Mouse (Mus musculus) layer of hippocampus, adult 9-11 months (tissue): ENCODE data around the gene Cpsf4.
A peak's percentile ranks its signal among the peaks of the same experiment; 100 is the strongest.
"Not testable (repeated sequence)": the region's sequence is repeated elsewhere in the genome, so short reads cannot be mapped to it uniquely, and the experiment has no call there.

ENCODE experiments used
- DNase-seq: peaks from one replicate; pipeline ENCODE4 v3.0.0; 2022

The Cpsf4 gene

DNA sequence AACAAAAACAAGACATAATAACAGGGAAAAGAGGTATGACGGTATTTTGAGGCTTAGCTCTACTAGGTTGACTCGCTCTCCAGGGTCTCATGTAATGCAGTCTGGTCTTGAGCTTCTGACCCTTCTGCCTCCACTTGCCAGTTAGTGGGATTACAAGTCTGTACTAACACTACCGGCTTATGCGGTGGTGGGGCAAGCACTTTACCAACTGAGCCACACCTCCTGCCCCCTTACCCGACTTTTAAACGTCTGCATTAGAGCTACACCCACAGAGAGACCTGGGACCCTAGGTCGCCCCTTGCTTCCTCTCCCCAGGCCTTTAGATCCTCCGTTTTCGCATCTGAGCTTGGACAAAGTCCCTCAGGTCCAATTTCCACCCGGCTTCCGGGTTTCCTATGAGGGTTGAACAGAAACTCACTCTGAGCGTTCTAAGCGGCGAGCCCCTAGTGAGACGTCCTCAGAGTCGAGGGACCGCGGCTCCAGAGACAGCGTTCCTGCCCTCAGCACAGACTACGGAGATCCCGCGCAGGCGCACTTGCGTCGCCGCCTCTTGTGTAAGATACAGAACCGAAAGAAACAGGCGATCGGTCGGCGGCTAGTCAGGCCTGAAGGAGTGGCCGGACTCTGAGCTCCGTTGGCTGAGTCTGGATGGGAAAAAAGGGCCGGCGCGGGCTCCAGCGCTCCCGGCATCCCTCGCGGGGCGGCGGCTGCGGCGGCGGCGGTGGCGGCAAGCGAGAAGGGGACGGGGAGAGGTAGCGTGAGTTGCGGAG, at the start of gene Cpsf4, which contains the start of gene Ptcd1:
TSS of gene Cpsf4 (plus strand) at position 678 of the 770 bp plus-strand sequence.
TSS of gene Ptcd1 (minus strand) at position 573 of the 770 bp plus-strand sequence.
- DNase-seq = peak; percentile 99

DNA sequence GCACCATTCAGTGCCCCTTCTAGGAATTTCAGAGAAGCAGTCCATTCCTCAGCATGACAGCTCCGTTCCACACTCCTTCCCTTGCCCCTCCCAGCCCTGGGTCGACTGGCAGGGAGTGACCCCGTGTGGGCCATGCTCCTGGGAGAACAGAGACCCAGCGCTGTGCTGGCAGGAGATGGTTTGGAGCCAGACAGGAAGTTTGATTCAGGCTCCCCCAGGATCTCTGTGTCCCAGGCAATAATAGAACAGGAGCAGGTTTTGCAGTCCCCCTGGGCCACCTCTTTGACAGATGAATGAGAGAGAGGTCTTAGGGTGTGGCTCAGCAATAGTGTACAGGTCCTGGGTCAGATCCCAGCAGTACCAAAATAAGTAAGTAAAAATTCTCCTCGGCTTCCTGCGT, 49.0 kb upstream of the Cpsf4 start:
- DNase-seq = no peak

DNA sequence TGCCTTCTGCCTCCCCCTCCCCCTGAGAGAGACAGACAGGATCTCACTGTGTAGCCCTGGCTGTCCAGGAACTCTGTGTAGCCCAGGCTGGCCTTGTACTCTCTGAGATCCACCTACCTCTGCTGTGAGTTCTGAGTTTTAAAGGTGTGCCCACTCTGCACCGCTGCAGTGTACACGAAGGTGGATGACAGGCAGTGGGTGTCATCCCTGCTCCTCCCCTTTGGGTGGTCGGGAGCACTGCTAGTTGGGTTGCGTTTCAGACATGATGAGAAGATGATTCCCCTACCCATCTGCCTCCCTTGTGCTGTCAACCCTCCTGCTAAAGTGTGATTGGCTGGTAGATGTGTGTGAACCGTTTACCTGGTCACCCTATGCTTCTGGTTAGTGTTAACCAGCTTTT, 48.6 kb upstream of the Cpsf4 start:
- no peak for DNase-seq

DNA sequence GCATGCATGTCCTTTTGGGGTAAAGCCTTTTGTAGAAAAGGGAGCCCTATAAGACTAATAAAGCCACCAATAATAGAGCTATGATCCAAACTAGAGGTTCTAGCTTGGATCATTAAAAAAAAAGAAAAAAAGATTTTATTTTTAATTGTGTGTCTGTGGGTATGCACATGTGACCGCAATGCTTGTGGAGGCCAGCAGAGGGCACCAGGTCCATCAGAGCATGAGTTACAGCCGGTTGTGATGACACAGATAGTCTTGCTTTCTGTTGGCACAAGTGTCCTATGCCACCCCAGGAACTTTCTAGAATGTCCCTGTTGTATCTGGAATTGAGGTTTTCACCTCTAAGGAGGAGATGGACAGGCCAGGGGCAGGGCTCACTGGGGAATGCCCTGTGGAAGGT, 47.6 kb upstream of the Cpsf4 start:
- DNase-seq = no peak

DNA sequence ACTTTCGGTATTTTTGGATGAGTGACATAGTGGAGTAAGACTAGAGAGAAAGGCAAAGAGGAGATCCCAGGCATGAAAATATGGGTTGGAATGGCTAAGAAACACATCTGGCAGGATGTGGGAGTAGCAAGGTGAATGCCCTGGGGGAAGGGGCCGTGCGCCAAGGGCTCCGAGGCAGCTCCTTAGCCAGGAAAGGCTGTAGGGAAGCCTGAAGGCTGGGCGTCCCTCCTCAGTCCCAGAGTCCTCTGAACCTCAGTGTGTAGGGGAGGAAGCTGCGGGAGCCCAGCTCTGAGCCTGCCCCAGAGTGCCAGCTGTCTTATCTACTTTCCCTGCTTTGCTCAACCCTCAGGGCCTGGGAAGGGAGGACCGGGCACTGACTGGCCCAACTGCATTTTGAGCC, 46.1 kb upstream of the Cpsf4 start:
- no peak for DNase-seq

DNA sequence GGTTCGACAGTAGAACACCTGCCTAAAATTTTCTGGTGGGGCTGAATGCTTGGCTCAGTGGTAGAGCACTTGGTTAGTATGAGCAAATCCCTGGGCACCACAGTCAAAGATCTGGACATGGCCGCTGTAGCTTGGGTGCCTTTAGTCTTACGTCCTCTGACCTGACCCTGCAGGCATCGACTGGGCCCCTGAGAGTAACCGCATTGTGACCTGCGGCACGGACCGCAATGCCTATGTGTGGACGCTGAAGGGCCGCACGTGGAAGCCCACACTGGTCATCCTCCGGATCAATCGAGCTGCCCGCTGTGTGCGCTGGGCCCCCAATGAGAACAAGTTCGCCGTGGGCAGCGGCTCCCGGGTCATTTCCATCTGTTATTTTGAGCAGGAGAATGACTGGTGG, 43.6 kb upstream of the Cpsf4 start:
- no peak for DNase-seq

DNA sequence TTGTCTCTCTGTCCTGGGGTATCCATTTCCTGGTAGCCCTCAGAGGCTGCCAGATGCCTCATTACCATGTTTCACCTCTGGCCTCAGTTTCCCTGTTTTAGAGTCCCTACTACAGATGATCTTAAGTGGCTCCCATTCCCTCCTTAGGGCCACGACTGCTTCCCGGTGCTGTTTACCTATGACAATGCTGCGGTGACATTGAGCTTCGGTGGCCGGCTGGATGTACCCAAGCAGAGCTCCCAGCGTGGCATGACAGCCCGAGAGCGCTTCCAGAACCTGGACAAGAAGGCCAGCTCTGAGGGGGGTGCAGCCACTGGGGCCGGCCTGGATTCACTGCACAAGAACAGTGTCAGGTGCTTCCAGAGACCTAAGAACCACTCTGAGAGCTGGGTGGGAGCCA, 40.4 kb upstream of the Cpsf4 start:
- no peak for DNase-seq

DNA sequence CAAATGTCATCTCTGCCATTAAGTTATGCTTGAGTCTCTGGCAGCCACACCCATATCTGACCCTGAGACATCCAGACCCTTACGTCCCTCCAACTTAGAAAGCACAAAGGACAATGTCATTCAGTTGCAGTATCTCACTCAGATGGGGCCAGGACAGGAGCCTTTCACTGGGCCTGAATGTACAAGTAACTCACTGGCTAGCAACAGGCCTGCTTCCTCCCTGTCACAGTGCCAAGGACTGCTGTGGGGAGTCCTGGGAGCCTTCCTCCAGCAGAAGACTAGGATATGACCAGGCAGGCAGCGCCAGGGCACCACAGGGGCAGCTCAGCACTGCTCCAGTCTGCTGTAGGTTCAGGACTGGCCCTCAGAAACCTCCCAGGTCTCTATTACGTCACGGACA, 37.9 kb upstream of the Cpsf4 start:
- no peak for DNase-seq

DNA sequence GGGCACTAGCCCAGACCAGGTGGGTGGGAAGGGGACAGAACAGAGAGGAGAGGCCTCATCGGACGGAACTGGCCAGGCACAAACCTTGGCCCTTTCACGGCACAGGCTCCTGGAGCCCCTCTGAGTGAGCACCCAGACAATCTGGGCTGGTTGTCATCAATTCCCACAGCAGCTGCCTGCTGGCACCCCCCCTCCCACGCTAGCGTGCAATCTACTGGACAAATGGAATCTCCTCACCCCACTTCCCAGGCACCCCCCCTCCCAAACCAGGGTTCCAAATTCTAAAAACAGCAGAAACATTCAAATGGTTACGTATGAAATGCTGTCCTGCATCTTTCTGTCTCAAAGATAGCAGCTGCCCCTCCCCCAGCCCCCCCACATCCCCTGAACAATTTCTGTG, 37.2 kb upstream of the Cpsf4 start:
- DNase-seq = not testable (repeated sequence)

DNA sequence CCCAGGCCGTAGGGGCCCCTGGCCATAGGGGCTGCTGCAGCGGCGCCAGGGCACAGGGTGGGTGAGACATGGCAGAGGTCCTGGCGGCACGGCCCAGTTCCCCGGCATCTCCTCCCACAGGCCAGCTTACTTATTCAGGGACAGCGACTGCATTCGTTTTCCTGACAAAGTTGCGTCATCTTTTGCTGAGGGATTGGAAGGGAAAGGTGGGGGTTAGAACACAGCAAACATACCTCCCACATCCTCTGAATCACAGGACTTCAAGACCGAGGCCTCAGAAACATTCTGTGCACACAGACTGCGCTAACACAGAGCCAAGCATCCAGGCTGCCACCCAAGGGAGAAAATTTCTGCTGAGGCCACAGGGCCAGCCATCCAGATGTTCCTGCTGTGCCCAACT, 36.8 kb upstream of the Cpsf4 start:
- DNase-seq = peak; percentile 84

DNA sequence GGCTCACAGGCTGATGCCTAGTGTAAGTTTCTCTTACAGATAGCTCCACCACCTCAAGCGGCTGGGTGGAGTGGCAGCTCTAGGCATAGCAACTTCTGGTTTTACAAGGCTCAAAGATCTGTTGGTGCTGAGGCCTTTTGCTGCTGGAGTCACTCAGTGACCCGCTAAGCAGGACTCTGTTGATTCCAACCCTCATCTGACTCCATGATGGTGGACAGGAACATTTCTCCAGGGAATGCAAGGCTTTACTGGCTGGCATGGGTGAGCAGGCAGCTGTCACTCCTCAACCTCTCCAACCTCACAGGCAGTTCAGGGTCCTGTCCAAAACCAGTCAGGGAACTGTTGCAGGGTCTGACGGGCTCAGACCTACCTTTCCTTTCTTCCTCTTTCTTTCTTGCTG, 36.0 kb upstream of the Cpsf4 start:
- no peak for DNase-seq

DNA sequence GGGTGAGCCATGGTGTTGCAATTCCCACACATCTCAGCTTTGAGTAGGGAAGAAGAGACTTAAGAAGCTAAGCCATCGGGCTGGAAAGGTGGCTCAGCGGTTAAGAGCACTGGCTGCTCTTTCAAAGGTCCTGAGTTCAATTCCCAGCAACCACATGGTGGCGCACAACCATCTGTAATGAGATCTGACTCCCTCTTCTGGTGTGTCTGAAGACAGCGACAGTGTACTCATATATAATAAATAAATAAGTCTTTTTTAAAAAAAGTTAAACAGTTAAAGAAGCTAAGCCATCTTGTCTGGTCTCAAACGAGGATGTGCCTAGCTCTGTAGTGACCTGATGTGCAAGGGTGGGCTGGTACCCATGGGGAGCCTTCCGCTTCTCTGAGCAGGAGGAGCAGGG, 33.7 kb upstream of the Cpsf4 start:
- not testable (repeated sequence) for DNase-seq

DNA sequence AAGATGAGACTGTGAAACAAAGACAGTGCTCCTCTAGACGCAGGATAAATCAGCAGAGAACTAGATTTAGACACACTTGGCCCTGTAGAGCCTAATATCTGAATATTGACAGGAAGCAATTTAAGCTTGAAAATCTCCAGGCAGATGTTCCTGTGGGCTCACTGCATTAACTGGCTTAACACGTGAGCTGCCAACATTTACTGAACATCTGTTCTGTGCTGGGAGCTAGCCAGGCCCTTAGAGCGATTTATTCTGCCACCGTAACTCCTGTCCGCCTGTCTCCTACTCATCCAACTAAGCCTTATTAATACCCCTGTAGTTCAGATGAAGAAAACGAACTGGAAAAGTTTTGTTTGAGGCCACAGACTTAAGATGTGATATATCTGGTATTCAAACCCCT, 28.2 kb upstream of the Cpsf4 start:
- DNase-seq = no peak

DNA sequence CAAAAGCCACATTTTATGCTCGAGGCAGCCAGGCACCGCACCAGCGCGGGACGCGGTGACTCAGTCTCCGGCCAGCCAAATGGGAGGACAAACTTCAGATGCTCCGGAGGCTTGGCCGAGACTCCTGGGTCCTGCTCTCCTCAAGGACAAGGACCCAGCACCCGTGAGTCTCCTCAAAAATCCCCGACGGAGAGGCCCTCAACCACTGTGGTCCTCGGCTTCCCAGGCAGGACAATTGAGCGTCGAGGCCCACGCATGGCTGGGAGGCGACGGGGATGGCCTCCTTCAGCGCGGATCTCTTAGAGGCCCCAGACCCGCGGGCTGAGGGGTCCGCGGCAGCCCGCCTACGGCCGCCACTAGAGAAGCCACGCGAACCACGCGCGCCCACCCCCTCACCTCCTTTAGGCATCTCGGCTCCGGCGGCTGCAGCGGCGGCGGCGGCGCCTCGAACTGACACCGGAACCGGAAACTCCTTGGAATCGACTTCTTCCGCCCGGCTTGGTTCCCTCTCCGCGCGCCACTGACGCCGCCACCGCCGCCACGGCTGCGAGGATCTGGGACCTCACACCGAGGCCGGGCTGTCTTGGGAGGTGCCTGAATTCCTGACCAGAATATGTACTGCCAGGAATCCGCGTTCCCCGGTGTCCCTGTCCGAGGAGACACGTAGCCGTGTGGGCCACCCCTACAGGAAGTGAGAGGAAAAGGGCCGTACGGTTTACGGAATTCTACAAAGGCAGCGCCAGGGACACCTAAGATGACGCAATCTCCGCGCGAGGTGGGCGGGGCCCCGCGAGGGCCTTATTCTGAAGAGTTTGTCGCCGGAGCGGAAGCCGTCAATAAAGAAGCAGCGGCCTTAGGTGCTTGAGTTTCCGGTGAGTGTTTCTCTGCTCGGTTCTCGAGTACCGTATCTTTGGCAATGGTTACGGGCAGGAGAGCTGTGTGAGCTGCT, 27.2 kb upstream of the Cpsf4 start, which contains the start of the genes Pdap1 and Bud31:
TSS of gene Pdap1 (minus strand) at position 668 of the 949 bp plus-strand sequence.
TSS of gene Bud31 (plus strand) at position 792 of the 949 bp plus-strand sequence.
- DNase-seq = peak; percentile 93

DNA sequence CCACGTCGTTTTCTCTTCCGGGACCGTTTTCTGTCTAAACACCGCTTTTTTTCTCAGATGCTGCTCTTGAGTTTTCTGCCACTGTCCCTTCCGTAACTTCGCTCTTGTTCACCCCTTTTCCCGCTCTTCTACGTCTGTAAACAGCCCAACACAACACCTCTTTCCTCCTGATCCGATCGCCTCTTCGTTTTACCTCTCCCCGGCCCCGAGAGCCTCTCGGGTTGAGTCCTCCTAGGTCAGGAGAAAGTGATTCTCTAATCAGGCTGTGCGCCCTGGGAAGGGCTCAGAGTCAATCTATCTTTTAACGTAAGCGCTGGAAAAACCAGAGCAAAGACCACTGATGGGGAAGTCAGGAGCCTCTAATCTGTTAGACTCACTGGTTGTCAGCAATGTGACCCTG, 26.4 kb upstream of the Cpsf4 start:
- no peak for DNase-seq

DNA sequence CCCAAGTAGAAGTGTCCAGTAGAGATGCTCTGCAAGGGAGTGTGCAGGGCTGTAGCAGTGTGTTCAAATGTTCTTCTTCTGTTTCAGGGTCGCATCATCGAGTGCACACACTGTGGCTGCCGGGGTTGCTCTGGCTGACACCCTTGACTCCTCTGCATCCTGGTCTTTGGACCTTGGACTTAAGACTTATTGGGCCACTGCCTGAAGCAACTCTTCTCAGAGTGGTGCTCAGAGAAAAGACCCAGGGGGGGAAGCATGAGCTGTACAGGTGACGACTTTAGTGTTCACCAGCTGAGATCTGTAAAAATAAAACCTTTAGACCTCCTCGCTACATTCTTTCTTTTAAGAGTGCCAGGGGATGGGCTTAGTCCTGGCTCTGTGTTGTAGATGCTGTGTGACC, 19.3 kb upstream of the Cpsf4 start:
- no peak for DNase-seq

DNA sequence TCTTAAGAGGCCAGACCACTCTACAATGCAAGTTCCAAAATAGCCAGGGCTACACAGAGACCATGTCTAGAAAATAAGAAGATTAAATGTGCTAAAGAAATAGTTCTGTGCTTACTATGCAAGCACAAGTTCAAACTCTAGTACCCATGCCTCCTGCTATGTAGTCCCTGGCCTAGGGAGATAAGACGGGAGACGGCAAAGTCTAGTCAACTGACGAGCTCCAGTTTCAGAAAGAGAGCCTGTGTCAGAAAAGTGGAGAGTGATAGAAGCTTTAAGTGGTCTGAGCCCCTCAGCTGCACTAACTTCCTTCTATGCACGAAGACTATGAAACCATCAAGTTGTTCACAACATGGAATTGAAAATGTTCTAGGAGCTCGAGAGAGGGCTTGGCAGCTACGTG, 17.7 kb upstream of the Cpsf4 start:
- no peak for DNase-seq

DNA sequence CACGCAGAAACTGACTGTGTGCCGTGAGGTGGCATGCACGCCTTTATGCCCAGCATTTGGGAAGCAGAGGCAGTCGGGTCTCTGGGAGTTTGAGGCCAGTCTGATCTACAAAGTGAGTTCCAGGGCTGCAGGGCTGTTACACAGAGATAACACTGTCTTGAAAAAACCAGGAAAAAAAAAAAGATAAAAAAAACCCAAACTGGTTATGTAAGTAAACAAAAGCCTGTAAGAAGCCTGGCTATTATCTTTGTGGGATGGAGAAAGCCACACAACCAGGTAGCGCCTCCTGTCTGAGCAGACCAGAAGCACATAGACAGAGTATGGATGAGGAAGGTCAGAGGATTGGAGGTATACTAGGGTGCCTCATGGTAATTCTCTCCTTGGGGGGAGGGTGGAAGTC, 14.3 kb upstream of the Cpsf4 start:
- DNase-seq = no peak

DNA sequence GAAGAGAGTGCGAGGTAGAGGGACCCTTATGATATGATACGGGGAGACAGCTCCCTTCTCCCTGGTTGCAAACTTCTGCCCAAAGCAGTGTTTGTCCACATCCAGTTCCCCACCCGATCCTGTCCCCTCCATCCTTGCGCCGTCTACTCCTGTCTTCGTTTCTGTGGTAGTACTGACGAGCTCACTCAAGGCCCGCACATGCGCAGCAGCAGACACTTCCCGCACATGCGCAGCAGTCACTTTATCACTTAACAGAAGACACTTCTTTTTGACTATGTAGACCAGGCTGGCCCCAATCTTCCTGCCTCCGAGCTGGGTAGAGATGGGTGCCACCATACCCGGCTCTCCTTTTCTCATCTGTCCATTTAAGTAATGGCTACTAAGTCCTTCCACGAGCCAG, 5.7 kb upstream of the Cpsf4 start:
- no peak for DNase-seq

DNA sequence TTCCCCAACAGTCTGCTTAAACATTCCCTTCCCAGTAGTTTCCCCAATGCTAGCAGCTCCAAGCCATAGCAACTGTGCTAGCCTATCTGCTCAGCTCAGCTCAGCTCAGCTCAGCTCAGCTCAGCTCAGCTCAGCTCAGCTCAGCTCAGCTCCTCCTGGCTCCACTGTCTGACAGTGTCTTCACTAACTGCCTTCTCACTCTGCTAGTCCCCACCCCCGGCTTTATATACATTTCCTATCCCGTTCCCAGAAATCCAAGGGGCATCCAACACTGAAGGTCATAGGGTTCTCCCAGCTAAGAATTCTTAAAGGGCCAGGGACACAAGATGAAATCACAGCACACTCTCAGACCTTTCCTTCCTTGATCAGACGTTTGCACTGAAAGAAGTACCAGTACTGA, 2.3 kb upstream of the Cpsf4 start:
- DNase-seq = no peak

DNA sequence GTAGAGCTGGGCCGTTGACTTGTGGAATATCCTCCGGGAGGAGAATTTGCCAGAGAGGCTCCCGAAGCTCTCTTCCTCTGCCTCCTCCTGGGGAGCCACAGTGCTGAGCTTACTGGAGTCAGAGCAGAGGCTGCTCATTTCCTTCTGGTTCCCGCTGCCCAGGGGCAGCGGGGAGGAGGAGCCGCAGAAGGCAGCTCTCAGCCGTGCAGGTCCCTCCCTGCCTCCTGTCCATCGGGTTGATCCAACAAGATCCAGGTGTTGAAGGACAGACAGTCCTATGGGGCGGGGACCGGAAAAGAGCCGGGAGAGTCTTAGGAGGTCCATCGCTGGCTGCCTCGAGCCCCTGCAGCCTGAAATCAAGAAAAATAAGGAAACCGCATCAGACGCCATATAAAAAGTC, 1.8 kb upstream of the Cpsf4 start:
- DNase-seq = no peak

DNA sequence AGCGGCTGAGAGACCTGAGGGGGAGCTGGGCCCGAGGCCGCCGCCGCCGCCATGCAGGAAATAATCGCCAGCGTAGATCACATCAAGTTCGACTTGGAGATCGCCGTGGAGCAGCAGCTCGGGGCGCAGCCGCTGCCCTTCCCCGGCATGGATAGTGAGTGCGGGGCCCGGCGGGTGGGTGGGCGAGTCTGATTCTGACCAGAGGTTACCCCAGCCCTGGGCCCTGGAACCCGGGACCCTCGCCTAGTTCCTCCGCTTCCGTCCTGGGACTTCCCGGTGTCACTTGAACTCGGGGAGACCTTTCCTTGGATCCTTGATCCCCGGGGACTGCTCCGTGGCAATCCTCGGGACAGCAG, 271 bp downstream of the Cpsf4 start:
- no peak for DNase-seq

DNA sequence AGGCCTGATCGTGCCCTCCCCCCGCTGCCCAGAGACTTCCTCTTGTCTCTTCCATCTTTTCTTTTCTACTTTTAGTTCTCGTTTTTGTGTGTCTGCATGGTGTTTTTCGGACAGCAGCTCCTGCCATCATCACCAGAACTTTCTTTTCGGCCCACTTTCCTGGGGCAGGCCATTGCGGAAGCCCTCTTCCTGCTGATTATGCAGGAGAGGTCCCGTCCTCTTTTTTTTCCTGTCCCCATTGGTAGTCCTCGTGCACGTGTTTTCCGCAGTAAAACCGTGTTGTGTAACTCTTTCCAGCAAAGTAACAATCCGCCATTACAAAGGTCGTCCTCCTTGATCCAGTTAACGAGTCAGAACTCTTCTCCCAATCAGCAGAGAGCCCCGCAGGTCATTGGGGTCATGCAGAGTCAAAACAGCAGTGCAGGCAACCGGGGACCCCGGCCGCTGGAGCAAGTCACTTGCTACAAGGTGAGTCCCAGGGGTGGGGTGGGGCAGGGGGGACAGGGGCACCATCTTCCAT, 11.5 kb downstream of the Cpsf4 start:
- DNase-seq = no peak

DNA sequence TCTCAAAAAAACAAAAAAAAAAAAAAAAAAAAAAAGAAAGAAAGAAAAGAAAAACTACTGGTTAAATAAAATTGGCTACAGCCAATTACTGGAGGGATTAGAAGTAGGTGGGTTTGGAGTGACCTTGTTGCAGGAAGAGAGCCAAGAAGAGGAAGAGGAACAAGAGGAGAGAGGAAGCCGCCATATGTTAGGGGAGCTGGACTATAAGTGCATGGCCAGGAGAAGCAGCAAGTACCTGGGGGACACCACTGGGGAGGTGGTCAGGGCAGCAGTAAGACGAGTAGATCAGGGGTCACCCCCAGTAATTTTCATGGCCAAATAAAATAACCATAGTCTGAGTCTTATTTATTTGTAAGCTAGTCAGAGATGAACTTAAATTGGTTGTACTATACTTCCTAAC, 18.2 kb downstream of the Cpsf4 start:
- DNase-seq = no peak
